Mouse (Mus musculus) liver, embryonic 13.5 days (tissue): ENCODE measurements around the gene Tmem121b. TPM values are rescaled to one million over a fixed set of nuclear protein-coding genes. Genes with fewer than 3 reads are reported as not detected.

Source experiments
- ATAC-seq: fragments of 200-750 bp; cut with Nextera tagmentation; 2 replicates; pipeline ENCODE4 v1.8.0; 2017; ENCODE audit warnings: low read depth, mild to moderate bottlenecking, moderate number of reproducible peaks, moderate library complexity
- DNase-seq: peaks from one replicate; pipeline ENCODE4 v3.0.0; 2022
- H3K27ac ChIP-seq: fragments of 300-500 bp; sonication (generic); 2 replicates; pipeline ENCODE4 v1.5.1; 2015; ENCODE audit warnings: moderate library complexity, mild to moderate bottlenecking, inconsistent platforms
- H3K27me3 ChIP-seq: fragments of 300-500 bp; sonication (generic); 2 replicates; pipeline ENCODE4 v1.6.1; 2015; ENCODE audit warnings: mild to moderate bottlenecking, inconsistent platforms
- H3K36me3 ChIP-seq: fragments of 300-500 bp; sonication (generic); 2 replicates; pipeline ENCODE4 v1.6.1; 2015; ENCODE audit warnings: mild to moderate bottlenecking, inconsistent platforms
- H3K4me1 ChIP-seq: fragments of 300-500 bp; sonication (generic); replicated peaks from 2 replicates; pipeline ENCODE4 v1.6.1; 2015; ENCODE audit warnings: inconsistent platforms
- H3K4me2 ChIP-seq: fragments of 300-500 bp; sonication (generic); 2 replicates; pipeline ENCODE4 v1.6.1; 2015; ENCODE audit warnings: inconsistent platforms, mild to moderate bottlenecking, moderate library complexity
- H3K4me3 ChIP-seq: fragments of 300-500 bp; sonication (generic); replicated peaks from 2 replicates; pipeline ENCODE4 v1.5.1; 2015; ENCODE audit warnings: mild to moderate bottlenecking, inconsistent platforms
- H3K9ac ChIP-seq: fragments of 300-500 bp; sonication (generic); 2 replicates; pipeline ENCODE4 v1.6.1; 2015; ENCODE audit warnings: mild to moderate bottlenecking, inconsistent platforms
- H3K9me3 ChIP-seq: fragments of 300-500 bp; sonication (generic); replicated peaks from 2 replicates; pipeline ENCODE4 v1.6.1; 2016; ENCODE audit warnings: inconsistent platforms
- WGBS: fragments of 180-500 bp; shearing (Covaris S2); methylation state at CpG from one replicate; pipeline ENCODE4 v1.1.7; 2015; ENCODE audit not compliant: insufficient replicate concordance; 5-methylcytosine and 5-hydroxymethylcytosine counted together
- polyA plus RNA-seq: library from polyadenylated mRNA; unstranded; fragments of >200 nt; fragmentation: Nextera tagmentation; extraction: Ambion mirVana; gene quantifications from 2 replicates; pipeline ENCODE4 v1.2.1, GENCODE M21; 2015

Gene Tmem121b
- polyA plus RNA-seq, 1 experiment from 2014 or later: not detected

GRCm38 (mm10) chr6:120475288-120475687, 18.3 kb downstream of the Tmem121b start:
- Histone ChIP-seq H3K4me2 (no peak overlapping the region; the same call in 1 of the 2 replicates), H3K27ac (no peak overlapping the region), H3K4me3 (no peak overlapping the region), H3K27me3 (no peaks in the 10 kb centered on the region), H3K36me3 (peaks cover 53% of the 10 kb centered on the region), H3K9ac (no peak overlapping the region), H3K4me1 (peaks cover 65% of the 10 kb centered on the region), H3K9me3 (no peaks in the 10 kb centered on the region)
- ATAC-seq (peak; percentile 25), DNase-seq (no peak)
- 78% methylated on average over 8 of the region's 8 CpGs for WGBS

- peaks cover 70% of the 10 kb centered on the region for H3K4me1 ChIP-seq
- H3K4me2 ChIP-seq: no peak overlapping the region
- no peaks in the 10 kb centered on the region for H3K9me3 ChIP-seq
- DNase-seq (no peak), ATAC-seq (peak; percentile 56)
- peaks cover 35% of the 10 kb centered on the region for H3K36me3 ChIP-seq
- 42% methylated on average over 5 of the region's 5 CpGs for WGBS
- no peaks in the 10 kb centered on the region for H3K27me3 ChIP-seq
- H3K9ac ChIP-seq: no peak overlapping the region
- no peak overlapping the region; the same call in 1 of the 2 replicates for H3K27ac ChIP-seq
- no peak overlapping the region for H3K4me3 ChIP-seq
Observed at GRCm38 (mm10) chr6:120473427-120473826, 20.2 kb downstream of the Tmem121b start.

- no peak overlapping the region for H3K4me3 ChIP-seq
- DNase-seq (no peak), ATAC-seq (no peak)
- H3K27me3 ChIP-seq: no peaks in the 10 kb centered on the region
- no peak overlapping the region for H3K4me2 ChIP-seq
- no peaks in the 10 kb centered on the region for H3K9me3 ChIP-seq
- peaks cover 27% of the 10 kb centered on the region for H3K36me3 ChIP-seq
- H3K9ac ChIP-seq: no peak overlapping the region
- WGBS: 59% methylated on average over 8 of the region's 8 CpGs
- peaks cover 65% of the 10 kb centered on the region for H3K4me1 ChIP-seq
- no peak overlapping the region for H3K27ac ChIP-seq
Observed at GRCm38 (mm10) chr6:120472455-120473140, 21.0 kb downstream of the Tmem121b start.

- ATAC-seq: no peak
- H3K9me3 ChIP-seq: no peaks in the 10 kb centered on the region
- peaks cover 71% of the 10 kb centered on the region for H3K4me1 ChIP-seq
- H3K27me3 ChIP-seq: no peaks in the 10 kb centered on the region
- 37% methylated on average over 5 of the region's 5 CpGs for WGBS
- no peak overlapping the region for H3K9ac ChIP-seq
- no peak overlapping the region for H3K4me2 ChIP-seq
- 0 out of 2 replicates have a peak overlapping the region, but pooled peaks have one; percentile 39 for H3K27ac ChIP-seq
- DNase-seq: no peak
- H3K4me3 ChIP-seq: no peak overlapping the region
- H3K36me3 ChIP-seq: peaks cover 21% of the 10 kb centered on the region
Observed at GRCm38 (mm10) chr6:120471991-120472441, 21.6 kb downstream of the Tmem121b start.

GRCm38 (mm10) chr6:120470666-120471065, 22.9 kb downstream of the Tmem121b start:
- peaks cover 84% of the 10 kb centered on the region for H3K4me1 ChIP-seq
- DNase-seq (no peak), ATAC-seq (no peak)
- peaks cover 15% of the 10 kb centered on the region for H3K36me3 ChIP-seq
- H3K4me2 ChIP-seq: no peak overlapping the region
- 54% methylated on average over 1 of the region's 1 CpGs for WGBS
- H3K9me3 ChIP-seq: no peaks in the 10 kb centered on the region
- no peak overlapping the region for H3K9ac ChIP-seq
- H3K27me3 ChIP-seq: no peaks in the 10 kb centered on the region
- H3K27ac ChIP-seq: peak overlapping the region; percentile 32; the same call in 1 of the 2 replicates
- H3K4me3 ChIP-seq: no peak overlapping the region

- Histone ChIP-seq H3K36me3 (peaks cover 6% of the 10 kb centered on the region; the same call in 1 of the 2 replicates), H3K27ac (no peak overlapping the region), H3K4me2 (no peak overlapping the region), H3K4me3 (no peak overlapping the region), H3K9me3 (no peaks in the 10 kb centered on the region), H3K27me3 (no peaks in the 10 kb centered on the region), H3K4me1 (peaks cover 84% of the 10 kb centered on the region), H3K9ac (no peak overlapping the region)
- DNase-seq: no peak
- no peak for ATAC-seq
Observed at GRCm38 (mm10) chr6:120469770-120470169, 23.8 kb downstream of the Tmem121b start.

- Histone ChIP-seq H3K4me2 (no peak overlapping the region), H3K4me3 (no peak overlapping the region), H3K27me3 (no peaks in the 10 kb centered on the region), H3K27ac (no peak overlapping the region), H3K36me3 (peaks cover 2% of the 10 kb centered on the region; the same call in 1 of the 2 replicates), H3K9me3 (no peaks in the 10 kb centered on the region), H3K4me1 (peaks cover 84% of the 10 kb centered on the region), H3K9ac (no peak overlapping the region)
- DNase-seq (no peak), ATAC-seq (no peak)
- 50% methylated on average over 3 of the region's 3 CpGs for WGBS
Observed at GRCm38 (mm10) chr6:120469268-120469667, 24.3 kb downstream of the Tmem121b start.

- DNase-seq (no peak), ATAC-seq (no peak)
- H3K4me1 ChIP-seq: peaks cover 84% of the 10 kb centered on the region
- H3K27ac ChIP-seq: no peak overlapping the region
- H3K36me3 ChIP-seq: no peaks in the 10 kb centered on the region
- H3K9ac ChIP-seq: no peak overlapping the region
- 79% methylated on average over 4 of the region's 4 CpGs for WGBS
- no peak overlapping the region for H3K4me3 ChIP-seq
- H3K9me3 ChIP-seq: no peaks in the 10 kb centered on the region
- no peak overlapping the region for H3K4me2 ChIP-seq
- no peaks in the 10 kb centered on the region for H3K27me3 ChIP-seq
Observed at GRCm38 (mm10) chr6:120468259-120468658, 25.3 kb downstream of the Tmem121b start.

- Histone ChIP-seq H3K27ac (peak overlapping the region; percentile 69), H3K4me2 (peak overlapping the region; percentile 34), H3K4me1 (peaks cover 75% of the 10 kb centered on the region), H3K27me3 (peaks cover 9% of the 10 kb centered on the region), H3K9me3 (no peaks in the 10 kb centered on the region), H3K36me3 (no peaks in the 10 kb centered on the region), H3K9ac (peak overlapping the region; percentile 11; the same call in 1 of the 2 replicates), H3K4me3 (no peak overlapping the region)
- no peak for DNase-seq
- WGBS: 21% methylated on average over 10 of the region's 10 CpGs
- no peak for ATAC-seq
Observed at GRCm38 (mm10) chr6:120466609-120467329, 26.8 kb downstream of the Tmem121b start.

GRCm38 (mm10) chr6:120465393-120465792, 28.2 kb downstream of the Tmem121b start:
- peak overlapping the region; percentile 66 for H3K27ac ChIP-seq
- peak overlapping the region; percentile 99 for H3K4me2 ChIP-seq
- DNase-seq: no peak
- H3K4me1 ChIP-seq: peaks cover 64% of the 10 kb centered on the region
- no peaks in the 10 kb centered on the region for H3K9me3 ChIP-seq
- H3K27me3 ChIP-seq: peaks cover 16% of the 10 kb centered on the region
- H3K4me3 ChIP-seq: no peak overlapping the region
- H3K36me3 ChIP-seq: no peaks in the 10 kb centered on the region
- ATAC-seq: no peak
- WGBS: 29% methylated on average over 4 of the region's 4 CpGs
- H3K9ac ChIP-seq: 0 out of 2 replicates have a peak overlapping the region, but pooled peaks have one; percentile 3

- Histone ChIP-seq H3K27me3 (peaks cover 16% of the 10 kb centered on the region), H3K27ac (peak overlapping the region; percentile 25; the same call in 1 of the 2 replicates), H3K9ac (peak overlapping the region; percentile 87), H3K4me1 (peaks cover 55% of the 10 kb centered on the region), H3K36me3 (no peaks in the 10 kb centered on the region), H3K4me3 (peak overlapping the region; percentile 83), H3K4me2 (peak overlapping the region; percentile 99), H3K9me3 (no peaks in the 10 kb centered on the region)
- 32% methylated on average over 9 of the region's 9 CpGs for WGBS
- ATAC-seq (no peak), DNase-seq (no peak)
Observed at GRCm38 (mm10) chr6:120464406-120464939, 29.1 kb downstream of the Tmem121b start.
